Mouse (Mus musculus): ENCODE data around the gene Zfp786. TPM values are rescaled to one million over a fixed set of nuclear protein-coding genes. Genes with fewer than 3 reads are reported as not detected.

Gene Zfp786
- total and polyA plus RNA-seq, 3 experiments, result 0.26 to 9.3 (median 1.1) TPM

DNA sequence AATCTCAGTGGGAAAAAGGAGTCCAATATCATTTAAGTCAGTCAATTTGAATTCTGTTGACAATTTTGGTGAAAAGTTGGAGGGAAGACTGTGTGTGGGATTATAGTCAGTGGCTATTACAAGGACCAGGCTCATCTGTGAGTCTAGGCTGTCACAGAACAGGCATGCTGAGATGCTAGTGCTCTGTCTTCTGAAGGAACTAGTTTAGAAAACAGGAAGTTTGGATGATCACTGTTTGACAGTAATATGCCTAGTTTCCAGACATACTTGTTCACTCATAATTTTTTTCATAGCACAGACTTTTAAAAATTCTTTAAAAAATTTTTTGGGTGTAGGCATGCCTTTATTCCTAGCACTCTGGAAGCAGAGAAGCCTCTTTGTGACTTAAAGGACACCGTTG lies 10.4 kb upstream of the Zfp786 start:
- H3K36me3 ChIP-seq (replicated peaks), result peaks cover 49% of the 10 kb centered on the region
- no peaks in the 10 kb centered on the region for H3K27me3 ChIP-seq (ENCODE audit: insufficient read depth, low read length)
- no peak for DNase-seq (ENCODE audit: low spot score)
- TF ChIP-seq TAL1 (conservative IDR thresholded peaks at IDR 0.05; ENCODE audit: low read depth, low read length) (no peak), GATA1 (IDR thresholded peaks at IDR 0.05; ENCODE audit: borderline replicate concordance, low read length) (no peak), CTCF (IDR thresholded peaks at IDR 0.05; ENCODE audit: low read depth, low read length) (no peak), GATA2 (IDR thresholded peaks at IDR 0.05; ENCODE audit: borderline replicate concordance, low read depth, low read length) (no peak), POLR2AphosphoS5 (IDR thresholded peaks at IDR 0.05; ENCODE audit: insufficient replicate concordance, low read depth, low read length) (no peak)
- ATAC-seq (ENCODE audit: extremely low read depth, insufficient number of reproducible peaks, low FRiP score, poor library complexity, severe bottlenecking), result no peak
- no peak overlapping the region for H3K4me3 ChIP-seq (ENCODE audit: low read depth, low read length)
- peaks cover 46% of the 10 kb centered on the region for H3K4me1 ChIP-seq (ENCODE audit: insufficient read depth, low read depth, low read length)
- H3K9me3 ChIP-seq (replicated peaks), result no peaks in the 10 kb centered on the region

DNA sequence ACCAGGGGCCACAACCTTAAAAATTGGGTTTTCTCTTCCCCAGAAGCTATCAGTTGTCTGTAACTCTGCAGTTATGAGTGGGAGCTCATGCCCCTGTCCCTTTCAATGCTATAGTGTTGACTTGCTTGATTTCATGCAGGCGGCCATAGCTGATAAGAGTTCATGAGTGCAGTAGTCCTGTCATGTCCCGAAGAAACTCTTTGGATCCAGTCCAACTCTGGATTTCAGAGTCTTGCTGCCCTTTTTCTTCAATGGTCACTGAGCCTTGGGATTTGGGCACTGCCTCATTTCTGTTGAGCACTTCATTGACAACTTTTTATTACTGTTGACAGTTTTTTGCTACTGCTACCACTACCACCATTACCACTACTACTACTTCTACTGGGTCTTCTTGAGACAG lies 7.0 kb upstream of the Zfp786 start:
- peaks cover 53% of the 10 kb centered on the region for H3K4me1 ChIP-seq (ENCODE audit: insufficient read depth, low read depth, low read length)
- ATAC-seq (ENCODE audit: extremely low read depth, insufficient number of reproducible peaks, low FRiP score, poor library complexity, severe bottlenecking), result no peak

DNA sequence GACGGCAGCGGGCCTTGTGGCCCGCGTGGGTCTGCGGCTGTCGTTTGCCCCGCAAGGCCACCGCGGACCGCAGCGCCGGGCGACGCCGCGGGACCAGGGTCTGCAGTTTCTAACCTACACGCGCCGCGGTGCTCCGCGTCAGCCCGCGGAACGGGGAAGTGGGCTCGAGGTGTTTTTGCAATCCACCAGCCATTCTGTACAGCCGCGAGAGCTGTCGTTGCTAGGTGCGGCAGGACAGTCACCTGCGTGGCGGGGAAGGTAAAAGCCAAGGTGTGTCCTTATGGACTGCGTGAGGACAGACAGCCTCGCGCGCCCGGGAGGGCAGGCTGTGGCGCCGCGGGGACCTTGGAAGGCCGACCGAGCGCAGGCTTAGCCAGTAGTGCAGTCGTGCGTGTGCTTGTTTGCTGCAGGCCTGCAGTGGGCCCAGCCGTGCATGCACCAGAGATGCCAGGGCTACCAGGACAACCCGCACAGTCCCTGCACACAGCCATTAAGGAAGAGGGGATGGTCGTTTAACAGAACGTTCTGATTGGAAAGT lies 5.4 kb upstream of the Zfp786 start:
- DNase-seq (ENCODE audit: low spot score) (peak; percentile 41), ATAC-seq (ENCODE audit: extremely low read depth, insufficient number of reproducible peaks, low FRiP score, poor library complexity, severe bottlenecking) (no peak)
- Histone ChIP-seq H3K4me3 (ENCODE audit: low read depth, low read length) (peak overlapping the region; percentile 99), H3K27me3 (ENCODE audit: insufficient read depth, low read length) (no peaks in the 10 kb centered on the region), H3K4me1 (ENCODE audit: insufficient read depth, low read depth, low read length) (peaks cover 48% of the 10 kb centered on the region), H3K9me3 (replicated peaks) (no peaks in the 10 kb centered on the region), H3K36me3 (replicated peaks) (peaks cover 16% of the 10 kb centered on the region)
- TF ChIP-seq CTCF (IDR thresholded peaks at IDR 0.05; ENCODE audit: low read depth, low read length) (no peak), GATA1 (IDR thresholded peaks at IDR 0.05; ENCODE audit: borderline replicate concordance, low read length) (no peak), TAL1 (conservative IDR thresholded peaks at IDR 0.05; ENCODE audit: low read depth, low read length) (no peak), POLR2AphosphoS5 (IDR thresholded peaks at IDR 0.05; ENCODE audit: insufficient replicate concordance, low read depth, low read length) (no peak), GATA2 (IDR thresholded peaks at IDR 0.05; ENCODE audit: borderline replicate concordance, low read depth, low read length) (no peak)

More for the DNA sequence above, 7.0 kb upstream of the Zfp786 start:
- DNase-seq (ENCODE audit: low spot score), result no peak
- Histone ChIP-seq H3K9me3 (replicated peaks) (no peaks in the 10 kb centered on the region), H3K27me3 (ENCODE audit: insufficient read depth, low read length) (no peaks in the 10 kb centered on the region), H3K36me3 (replicated peaks) (peaks cover 26% of the 10 kb centered on the region), H3K4me3 (ENCODE audit: low read depth, low read length) (no peak overlapping the region)
- no peak for TF ChIP-seq POLR2AphosphoS5 (IDR thresholded peaks at IDR 0.05; ENCODE audit: insufficient replicate concordance, low read depth, low read length)
- TF ChIP-seq GATA2 (IDR thresholded peaks at IDR 0.05; ENCODE audit: borderline replicate concordance, low read depth, low read length), result no peak
- no peak for TF ChIP-seq TAL1 (conservative IDR thresholded peaks at IDR 0.05; ENCODE audit: low read depth, low read length)
- TF ChIP-seq GATA1 (IDR thresholded peaks at IDR 0.05; ENCODE audit: borderline replicate concordance, low read length), result no peak
- TF ChIP-seq CTCF (IDR thresholded peaks at IDR 0.05; ENCODE audit: low read depth, low read length), result no peak

DNA sequence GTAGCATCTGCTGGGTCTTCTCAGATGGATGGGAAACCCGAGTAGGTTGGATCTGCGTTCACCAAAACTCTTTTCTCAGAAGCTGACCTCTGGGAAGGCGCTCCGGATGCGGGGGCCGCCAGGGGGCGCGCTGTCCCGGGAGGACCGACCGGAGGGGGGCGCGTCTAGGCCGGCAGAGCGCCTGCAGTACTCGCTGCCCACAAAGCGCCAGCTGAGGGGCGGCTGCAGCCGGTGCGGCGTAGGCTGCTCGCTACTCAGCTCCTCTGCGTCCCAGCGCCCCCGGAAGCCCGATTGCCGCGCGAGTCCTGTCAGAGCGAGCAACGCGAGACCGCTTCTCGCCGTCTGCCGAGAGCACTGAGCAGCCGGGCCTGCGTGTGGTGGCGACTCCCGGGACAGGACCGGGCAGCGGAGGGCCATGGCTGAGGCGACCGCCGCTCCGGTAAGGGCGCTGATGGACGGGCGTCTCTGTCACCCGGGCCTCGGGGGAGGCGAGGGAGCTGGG lies 4.9 kb upstream of the Zfp786 start, which contains the start of gene Zfp398:
TSS of gene Zfp398 (plus strand) at position 180 of the 502 bp plus-strand sequence.
- Histone ChIP-seq H3K4me1 (ENCODE audit: insufficient read depth, low read depth, low read length) (peaks cover 49% of the 10 kb centered on the region), H3K9me3 (replicated peaks) (no peaks in the 10 kb centered on the region), H3K4me3 (ENCODE audit: low read depth, low read length) (peak within 1 kb of the TSS; percentile 99), H3K36me3 (replicated peaks) (peaks cover 11% of the 10 kb centered on the region), H3K27me3 (ENCODE audit: insufficient read depth, low read length) (no peaks in the 10 kb centered on the region)
- DNase-seq (ENCODE audit: low spot score), result peak; percentile 89
- TF ChIP-seq CTCF (IDR thresholded peaks at IDR 0.05; ENCODE audit: low read depth, low read length) (peak; percentile 63; the same call in 1 of the 2 replicates), GATA2 (IDR thresholded peaks at IDR 0.05; ENCODE audit: borderline replicate concordance, low read depth, low read length) (no peak), TAL1 (conservative IDR thresholded peaks at IDR 0.05; ENCODE audit: low read depth, low read length) (no peak), POLR2AphosphoS5 (IDR thresholded peaks at IDR 0.05; ENCODE audit: insufficient replicate concordance, low read depth, low read length) (no peak), GATA1 (IDR thresholded peaks at IDR 0.05; ENCODE audit: borderline replicate concordance, low read length) (no peak)
- ATAC-seq (ENCODE audit: extremely low read depth, insufficient number of reproducible peaks, low FRiP score, poor library complexity, severe bottlenecking), result peak; percentile 69

DNA sequence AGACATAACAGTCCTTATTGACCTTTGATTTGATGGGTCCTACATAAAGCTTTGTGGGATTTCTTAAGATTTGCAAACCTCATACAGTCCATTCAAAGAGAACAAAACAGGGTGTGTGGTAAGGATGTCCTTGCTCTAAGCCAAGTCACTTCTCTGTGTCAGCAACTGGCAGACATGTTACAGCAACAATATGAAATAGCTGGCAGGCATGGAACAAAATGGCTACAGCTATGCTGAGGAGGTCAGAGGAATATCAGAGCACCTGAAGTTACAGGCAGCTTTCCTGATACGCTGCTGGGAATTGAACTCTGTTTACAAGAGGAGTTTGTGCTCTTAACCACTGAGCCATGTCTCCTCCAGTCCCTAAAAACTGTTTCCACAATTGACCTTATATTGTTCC lies 1.6 kb upstream of the Zfp786 start:
- no peaks in the 10 kb centered on the region for H3K36me3 ChIP-seq (replicated peaks)
- H3K4me3 ChIP-seq (ENCODE audit: low read depth, low read length), result no peak overlapping the region
- peaks cover 33% of the 10 kb centered on the region for H3K4me1 ChIP-seq (ENCODE audit: insufficient read depth, low read depth, low read length)
- no peaks in the 10 kb centered on the region for H3K27me3 ChIP-seq (ENCODE audit: insufficient read depth, low read length)
- no peaks in the 10 kb centered on the region for H3K9me3 ChIP-seq (replicated peaks)
- no peak for DNase-seq (ENCODE audit: low spot score)
- no peak for ATAC-seq (ENCODE audit: extremely low read depth, insufficient number of reproducible peaks, low FRiP score, poor library complexity, severe bottlenecking)
- TF ChIP-seq CTCF (IDR thresholded peaks at IDR 0.05; ENCODE audit: low read depth, low read length) (no peak), GATA2 (IDR thresholded peaks at IDR 0.05; ENCODE audit: borderline replicate concordance, low read depth, low read length) (no peak), GATA1 (IDR thresholded peaks at IDR 0.05; ENCODE audit: borderline replicate concordance, low read length) (no peak), POLR2AphosphoS5 (IDR thresholded peaks at IDR 0.05; ENCODE audit: insufficient replicate concordance, low read depth, low read length) (no peak), TAL1 (conservative IDR thresholded peaks at IDR 0.05; ENCODE audit: low read depth, low read length) (no peak)

DNA sequence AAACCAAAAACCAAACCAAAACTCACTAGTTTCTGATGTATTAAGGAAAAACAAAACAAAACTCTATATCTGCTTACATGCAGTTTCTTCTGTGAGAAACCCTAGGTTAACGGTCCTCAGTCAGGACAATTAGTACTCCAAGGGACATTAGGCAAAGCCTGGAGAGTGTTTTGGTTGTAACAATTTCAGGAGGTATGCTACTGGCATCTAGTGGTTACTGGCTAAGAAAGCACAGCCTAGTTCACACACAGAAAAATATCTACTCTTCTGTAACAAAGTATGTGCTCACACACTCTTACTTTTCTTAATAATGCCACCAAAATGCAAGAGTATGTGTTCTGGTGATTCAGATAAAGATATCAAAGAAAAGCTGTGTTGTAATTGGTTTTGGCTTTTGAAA lies 1.7 kb downstream of the Zfp786 start:
- Histone ChIP-seq H3K9me3 (replicated peaks) (no peaks in the 10 kb centered on the region), H3K4me3 (ENCODE audit: low read depth, low read length) (no peak overlapping the region), H3K27me3 (ENCODE audit: insufficient read depth, low read length) (no peaks in the 10 kb centered on the region), H3K36me3 (replicated peaks) (peaks cover 5% of the 10 kb centered on the region), H3K4me1 (ENCODE audit: insufficient read depth, low read depth, low read length) (peaks cover 19% of the 10 kb centered on the region)
- DNase-seq (ENCODE audit: low spot score) (no peak), ATAC-seq (ENCODE audit: extremely low read depth, insufficient number of reproducible peaks, low FRiP score, poor library complexity, severe bottlenecking) (no peak)
- TF ChIP-seq GATA2 (IDR thresholded peaks at IDR 0.05; ENCODE audit: borderline replicate concordance, low read depth, low read length) (no peak), CTCF (IDR thresholded peaks at IDR 0.05; ENCODE audit: low read depth, low read length) (no peak), POLR2AphosphoS5 (IDR thresholded peaks at IDR 0.05; ENCODE audit: insufficient replicate concordance, low read depth, low read length) (no peak), TAL1 (conservative IDR thresholded peaks at IDR 0.05; ENCODE audit: low read depth, low read length) (no peak), GATA1 (IDR thresholded peaks at IDR 0.05; ENCODE audit: borderline replicate concordance, low read length) (no peak)

All from G1E (cell line).